Mouse (Mus musculus): ENCODE results near the gene Npas4. TPM values are rescaled to one million over a fixed set of nuclear protein-coding genes. Genes with fewer than 3 reads are reported as not detected.

The Npas4 gene
- polyA plus RNA-seq, 1 experiment = 4.5 TPM

DNA sequence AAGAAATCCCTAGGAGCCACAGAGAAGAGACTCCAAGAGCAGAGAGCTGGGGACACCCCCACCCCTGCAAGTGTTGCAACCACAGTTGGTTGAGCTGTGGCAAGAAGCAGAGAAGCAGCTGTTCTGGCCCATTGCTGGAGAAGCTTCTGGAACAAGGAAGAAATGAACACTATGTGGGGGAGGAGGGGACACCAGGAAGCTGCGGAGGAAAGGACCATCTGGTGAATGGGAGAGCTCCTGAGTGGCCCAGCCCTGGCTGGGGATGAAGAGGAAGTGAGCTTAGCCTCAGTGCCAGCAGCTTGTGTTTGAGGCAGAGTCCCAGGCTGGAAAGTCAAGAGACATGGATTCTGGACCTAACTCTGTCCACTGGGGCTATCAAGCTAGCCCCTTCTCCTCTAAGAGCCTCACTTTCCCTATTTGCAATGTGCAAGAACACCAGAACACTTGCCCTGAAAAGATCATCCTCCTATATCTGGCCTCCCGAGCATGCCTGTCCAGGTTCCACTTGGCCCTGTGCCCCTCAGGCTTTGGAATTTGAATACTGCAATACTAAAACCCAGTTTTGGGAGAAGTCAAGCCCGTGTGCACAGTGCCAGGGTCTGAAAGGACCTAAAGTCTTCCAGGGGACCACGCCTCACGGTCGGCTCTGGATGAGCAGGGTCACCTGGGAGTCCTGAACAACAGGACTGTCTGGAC, 9.5 kb upstream of the Npas4 start:
- Histone ChIP-seq H3K27ac (ENCODE audit: insufficient read depth, low read length) (no peak overlapping the region), H3K4me1 (ENCODE audit: control insufficient read depth, insufficient read depth, low read length) (peaks cover 5% of the 10 kb centered on the region; the same call in 1 of the 2 replicates), H3K4me3 (ENCODE audit: insufficient read depth, low read length) (no peak overlapping the region)
- TF ChIP-seq CTCF (IDR thresholded peaks at IDR 0.05; ENCODE audit: borderline replicate concordance, insufficient read depth, low read length) (no peak), POLR2A (IDR thresholded peaks at IDR 0.05; ENCODE audit: low read depth, low read length) (no peak)

DNA sequence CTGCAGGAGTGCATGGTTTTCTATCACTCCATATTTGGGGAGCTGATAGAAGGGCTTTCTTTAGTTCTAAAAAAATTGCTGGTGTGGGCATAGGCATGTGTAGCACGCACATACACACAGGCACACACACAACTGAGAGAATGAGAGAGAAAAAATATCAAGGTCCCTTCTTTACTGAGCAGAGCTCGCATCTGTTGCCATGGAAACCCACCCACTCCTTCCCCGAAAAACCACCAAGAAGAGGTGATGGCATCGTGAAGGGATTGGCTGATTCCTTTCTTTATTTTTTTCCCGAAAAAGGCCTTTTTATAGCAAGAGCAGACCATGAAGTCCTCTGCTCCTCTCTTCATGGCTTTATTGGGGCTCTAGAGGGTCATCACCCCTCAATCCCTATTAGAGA, 3.9 kb upstream of the Npas4 start:
- Histone ChIP-seq H3K4me3 (ENCODE audit: insufficient read depth, low read length) (no peak overlapping the region), H3K27ac (ENCODE audit: insufficient read depth, low read length) (peak overlapping the region; percentile 30; the same call in 1 of the 2 replicates), H3K4me1 (ENCODE audit: control insufficient read depth, insufficient read depth, low read length) (peaks cover 14% of the 10 kb centered on the region)
- TF ChIP-seq POLR2A (IDR thresholded peaks at IDR 0.05; ENCODE audit: low read depth, low read length) (no peak), CTCF (IDR thresholded peaks at IDR 0.05; ENCODE audit: borderline replicate concordance, insufficient read depth, low read length) (no peak)

GRCm38 (mm10) chr19:4992904-4993303, 2.8 kb upstream of the Npas4 start:
- peak overlapping the region; percentile 66 for H3K27ac ChIP-seq (ENCODE audit: insufficient read depth, low read length)
- TF ChIP-seq CTCF (IDR thresholded peaks at IDR 0.05; ENCODE audit: borderline replicate concordance, insufficient read depth, low read length) (no peak), POLR2A (IDR thresholded peaks at IDR 0.05; ENCODE audit: low read depth, low read length) (no peak)

DNA sequence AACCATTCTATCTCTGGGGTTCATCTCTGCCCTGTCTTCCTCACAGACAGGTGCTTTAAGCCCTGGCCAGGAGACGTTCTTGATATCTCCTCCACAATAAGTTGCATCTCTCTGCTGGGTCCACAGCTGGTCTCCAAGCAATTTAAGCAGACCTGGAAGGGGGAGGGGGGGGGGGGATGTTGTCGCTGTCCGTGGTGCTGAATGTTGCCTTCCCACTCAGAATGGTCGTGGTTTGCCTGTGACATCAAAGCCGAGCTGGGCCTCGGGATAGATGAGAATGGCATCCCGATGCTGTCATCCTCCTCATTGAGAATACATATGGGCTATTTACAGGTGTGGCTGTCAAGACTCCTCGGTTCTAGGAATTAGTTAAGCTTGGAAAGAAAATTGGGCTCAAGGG, 2.3 kb upstream of the Npas4 start:
- Histone ChIP-seq H3K4me3 (ENCODE audit: insufficient read depth, low read length) (no peak overlapping the region), H3K4me1 (ENCODE audit: control insufficient read depth, insufficient read depth, low read length) (peaks cover 14% of the 10 kb centered on the region), H3K27ac (ENCODE audit: insufficient read depth, low read length) (peak overlapping the region; percentile 66)
- TF ChIP-seq POLR2A (IDR thresholded peaks at IDR 0.05; ENCODE audit: low read depth, low read length) = no peak

More at GRCm38 (mm10) chr19:4992904-4993303, 2.8 kb upstream of the Npas4 start:
- peaks cover 14% of the 10 kb centered on the region for H3K4me1 ChIP-seq (ENCODE audit: control insufficient read depth, insufficient read depth, low read length)
- H3K4me3 ChIP-seq (ENCODE audit: insufficient read depth, low read length) = no peak overlapping the region

GRCm38 (mm10) chr19:4990716-4991115, 600 bp upstream of the Npas4 start:
- Histone ChIP-seq H3K4me1 (ENCODE audit: control insufficient read depth, insufficient read depth, low read length) (peaks cover 14% of the 10 kb centered on the region), H3K4me3 (ENCODE audit: insufficient read depth, low read length) (no peak overlapping the region), H3K27ac (ENCODE audit: insufficient read depth, low read length) (no peak overlapping the region)
- TF ChIP-seq POLR2A (IDR thresholded peaks at IDR 0.05; ENCODE audit: low read depth, low read length) (no peak), CTCF (IDR thresholded peaks at IDR 0.05; ENCODE audit: borderline replicate concordance, insufficient read depth, low read length) (no peak)

DNA sequence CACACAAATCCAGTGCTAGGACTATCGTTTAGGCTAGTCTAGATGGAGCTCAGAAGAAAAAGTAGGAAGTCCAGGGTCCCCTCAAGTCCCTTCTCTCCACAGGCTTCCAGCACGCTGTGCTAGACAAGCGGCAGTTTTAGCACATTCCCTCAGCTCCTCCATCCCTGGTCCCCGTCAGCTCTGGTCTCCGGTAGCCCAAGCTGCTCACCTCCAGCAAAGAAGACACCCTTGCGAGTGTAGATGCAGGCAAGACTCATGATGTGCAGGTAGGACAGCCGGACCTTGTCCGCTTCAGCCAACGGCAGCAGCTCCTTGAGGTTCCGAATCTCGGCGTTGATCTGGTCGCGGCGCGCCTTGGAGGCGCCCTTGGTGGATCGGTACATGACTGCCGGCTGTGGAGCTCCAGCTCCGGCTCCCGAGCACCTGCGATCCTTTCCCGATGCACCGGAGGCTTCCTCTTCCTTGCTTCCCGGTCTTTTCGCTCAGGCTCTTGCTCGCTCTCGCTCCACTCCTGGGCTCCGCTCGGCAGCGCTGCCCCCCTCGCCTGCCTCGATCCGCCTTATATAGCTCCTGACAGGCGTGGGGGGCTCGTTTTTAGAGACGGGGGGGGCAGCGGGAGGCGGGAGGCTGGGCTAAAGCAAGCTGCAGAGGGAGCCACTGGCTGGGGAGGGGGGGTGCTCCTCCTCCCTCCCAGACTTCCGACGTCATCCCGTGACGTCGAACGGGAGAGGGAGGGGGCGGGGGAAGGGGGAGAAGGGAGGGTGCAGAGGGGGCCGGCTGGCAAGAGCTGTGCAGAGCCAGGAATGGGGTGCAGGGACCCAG, 471 bp downstream of the Npas4 start:
- H3K4me3 ChIP-seq (ENCODE audit: insufficient read depth, low read length) = no peak overlapping the region
- no peak overlapping the region for H3K27ac ChIP-seq (ENCODE audit: insufficient read depth, low read length)
- H3K4me1 ChIP-seq (ENCODE audit: control insufficient read depth, insufficient read depth, low read length) = peaks cover 14% of the 10 kb centered on the region
- no peak for TF ChIP-seq CTCF (IDR thresholded peaks at IDR 0.05; ENCODE audit: borderline replicate concordance, insufficient read depth, low read length)
- no peak for TF ChIP-seq POLR2A (IDR thresholded peaks at IDR 0.05; ENCODE audit: low read depth, low read length)

- Histone ChIP-seq H3K4me3 (ENCODE audit: insufficient read depth, low read length) (no peak overlapping the region), H3K4me1 (ENCODE audit: control insufficient read depth, insufficient read depth, low read length) (peaks cover 11% of the 10 kb centered on the region), H3K27ac (ENCODE audit: insufficient read depth, low read length) (no peak overlapping the region)
- TF ChIP-seq POLR2A (IDR thresholded peaks at IDR 0.05; ENCODE audit: low read depth, low read length) (no peak), CTCF (IDR thresholded peaks at IDR 0.05; ENCODE audit: borderline replicate concordance, insufficient read depth, low read length) (peak; percentile 54; the same call in 1 of the 2 replicates)
Measured at GRCm38 (mm10) chr19:4989013-4989412, 1.1 kb downstream of the Npas4 start.

GRCm38 (mm10) chr19:4981767-4982166, 8.3 kb downstream of the Npas4 start:
- Histone ChIP-seq H3K4me3 (ENCODE audit: insufficient read depth, low read length) (no peak overlapping the region), H3K4me1 (ENCODE audit: control insufficient read depth, insufficient read depth, low read length) (no peaks in the 10 kb centered on the region), H3K27ac (ENCODE audit: insufficient read depth, low read length) (no peak overlapping the region)
- TF ChIP-seq POLR2A (IDR thresholded peaks at IDR 0.05; ENCODE audit: low read depth, low read length) = no peak
- TF ChIP-seq CTCF (IDR thresholded peaks at IDR 0.05; ENCODE audit: borderline replicate concordance, insufficient read depth, low read length) = peak; percentile 32; the same call in 1 of the 2 replicates

DNA sequence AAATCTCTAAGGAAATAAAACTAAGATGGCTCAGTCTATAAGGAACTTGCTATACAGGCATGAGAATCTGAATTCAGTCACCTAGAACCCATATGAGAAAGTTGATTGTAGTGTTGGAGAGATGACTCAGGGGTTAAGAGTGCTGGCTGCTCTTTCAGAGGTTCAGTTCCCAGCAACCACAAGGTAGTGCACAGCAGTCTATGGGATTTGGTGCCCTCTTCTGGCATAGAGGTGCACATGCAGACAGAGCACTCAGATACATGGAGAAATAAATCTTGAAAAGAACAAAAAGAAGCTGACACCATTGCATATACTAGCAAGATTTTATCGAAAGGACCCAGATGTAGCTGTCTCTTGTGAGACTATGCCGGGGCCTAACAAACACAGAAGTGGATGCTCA, 21.9 kb downstream of the Npas4 start:
- Histone ChIP-seq H3K27ac (ENCODE audit: insufficient read depth, low read length) (no peak overlapping the region), H3K4me3 (ENCODE audit: insufficient read depth, low read length) (no peak overlapping the region), H3K4me1 (ENCODE audit: control insufficient read depth, insufficient read depth, low read length) (no peaks in the 10 kb centered on the region)
- TF ChIP-seq POLR2A (IDR thresholded peaks at IDR 0.05; ENCODE audit: low read depth, low read length) (no peak), CTCF (IDR thresholded peaks at IDR 0.05; ENCODE audit: borderline replicate concordance, insufficient read depth, low read length) (peak; percentile 37; the same call in 1 of the 2 replicates)

All from embryonic fibroblast, embryonic 13.5 days (primary cell).